1 mouse cellular context compared by ENCODE assay signal in the genomic region with DNA sequence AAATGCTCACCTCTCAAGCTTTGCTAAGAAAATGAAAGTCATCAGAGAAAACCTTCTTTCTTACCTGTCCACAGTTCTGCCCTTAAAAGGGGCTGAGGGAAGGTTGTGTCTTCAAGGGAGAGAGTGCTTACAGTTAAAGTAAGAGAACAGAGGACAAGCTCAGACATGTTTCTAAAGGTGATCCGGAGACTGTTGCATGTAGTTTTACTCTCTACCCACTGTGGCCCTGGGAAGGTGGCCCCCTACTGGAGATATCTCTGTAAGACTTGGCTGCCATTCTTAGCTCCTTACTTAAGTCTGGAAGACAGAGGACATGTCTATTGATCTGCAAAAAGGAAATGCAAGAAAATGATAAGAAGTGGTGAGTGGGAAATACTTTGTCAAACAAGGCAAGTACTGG.
TF ChIP-seq lines count a peak whose summit lies in the region.

No protein-coding gene starts in this region.

TF ChIP-seq in CH12.LX, 34 proteins besides CTCF, POLR2A, EP300 and RAD21 (continued from another document):
- TF ChIP-seq ELF1 (IDR thresholded peaks at IDR 0.05; ENCODE audit: low read depth, low read length) (0 out of 2 replicates have a peak, but pooled peaks have one; percentile 6), GABPA (IDR thresholded peaks at IDR 0.05; ENCODE audit: insufficient replicate concordance, low read depth, low read length) (no peak), ZC3H11A (IDR thresholded peaks at IDR 0.05; ENCODE audit: low read depth, low read length) (no peak), MEF2A (IDR thresholded peaks at IDR 0.05; ENCODE audit: borderline replicate concordance, low read depth, low read length) (peak; percentile 55; the same call in 1 of the 2 replicates), KAT2A (IDR thresholded peaks at IDR 0.05; ENCODE audit: insufficient replicate concordance, low read length) (no peak), USF1 (IDR thresholded peaks at IDR 0.05; ENCODE audit: low read depth, low read length) (no peak)
